Comparison of ENCODE assay signal across 8 mouse cellular contexts in the genomic region with DNA sequence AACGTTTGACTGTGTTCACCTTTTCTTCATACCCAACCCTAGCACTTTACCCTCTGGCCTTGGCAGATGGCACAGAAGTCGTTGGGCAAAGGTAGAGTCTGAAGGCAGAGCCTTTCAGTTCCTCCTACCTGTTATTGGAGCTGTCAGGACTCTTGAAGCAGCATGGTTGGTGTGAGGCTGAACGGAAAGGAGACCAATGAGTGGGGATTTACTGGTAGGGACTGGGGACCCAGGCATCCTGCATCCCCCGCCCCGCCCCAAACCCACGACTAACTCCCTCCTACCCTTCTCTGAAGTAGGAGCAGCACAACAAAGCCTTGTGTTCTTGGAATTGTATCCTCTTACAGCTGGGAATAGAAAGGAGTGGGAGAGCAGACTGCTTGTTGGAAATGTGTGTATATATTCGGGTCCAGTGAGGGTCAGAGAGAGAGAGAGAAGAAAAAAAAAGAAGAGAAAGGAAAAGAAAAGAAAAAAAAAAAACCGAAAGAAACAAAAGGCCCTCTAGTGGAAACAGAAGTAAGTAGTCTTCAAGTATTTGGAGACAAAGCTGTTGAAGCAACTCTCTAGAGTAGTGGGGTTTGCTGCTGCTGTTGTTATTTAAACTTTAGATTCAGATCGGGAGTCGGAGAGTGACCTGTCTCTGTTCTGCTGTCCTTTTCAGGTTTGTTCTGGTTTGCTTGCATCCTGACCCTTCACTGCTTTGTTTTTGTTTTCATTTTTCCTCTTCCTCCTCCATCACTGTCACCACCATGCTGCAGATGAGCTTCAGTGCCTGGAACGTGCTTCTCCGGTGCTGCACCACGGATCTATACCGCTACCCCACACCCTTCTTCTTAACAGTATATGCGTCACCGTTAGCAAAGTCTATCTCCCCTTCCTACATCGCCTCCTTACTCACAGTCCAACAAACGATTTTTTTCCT. TPM values are rescaled to one million over a fixed set of nuclear protein-coding genes. Genes with fewer than 3 reads are reported as not detected.
A peak's percentile ranks its signal among the peaks of the same experiment; 100 is the strongest.
DNase-seq lines count a peak whose midpoint lies in the region; ATAC-seq and TF ChIP-seq lines count a peak whose summit lies in the region.

Gene Dgka, minus strand, starts transcription at position 176 of the 922 bp plus-strand sequence.

- no peak for DNase-seq in layer of hippocampus, adult 18-20 months (ENCODE audit: low spot score in 2 of 2)
- DNase-seq in layer of hippocampus, adult 9-10 months (ENCODE audit: low spot score), result no peak
- DNase-seq in adrenal gland, postnatal 4 days (ENCODE audit: low spot score in 2 of 2), result no peak
- DNase-seq in kidney, postnatal 10 days, result peak; percentile 42
- DNase-seq in stomach, postnatal 0 days (ENCODE audit: low spot score), result peak; percentile 44
- DNase-seq in gastrocnemius, adult 8-10 months (ENCODE audit: low spot score in 2 of 2), result no peak

- peak within 1 kb of the TSS; percentile 80 for H3K4me3 ChIP-seq in heart, embryonic 12.5 days
- peak within 1 kb of the TSS; percentile 97 for H3K4me3 ChIP-seq in megakaryocyte, embryonic 14.5 days (replicated peaks)
- peak within 1 kb of the TSS; percentile 74 for H3K4me3 ChIP-seq in stomach, postnatal 0 days (ENCODE audit: low read depth, low read length)

- peak within 1 kb of the TSS; percentile 79 for H3K9ac ChIP-seq in heart, embryonic 12.5 days
- H3K9ac ChIP-seq in stomach, postnatal 0 days (ENCODE audit: low read length), result peak within 1 kb of the TSS; percentile 88

- TF ChIP-seq EP300 in stomach, postnatal 0 days (optimal IDR thresholded peaks at IDR 0.05), result no peak

- peaks cover 27% of the 10 kb centered on the region for H3K4me1 ChIP-seq in heart, embryonic 12.5 days (replicated peaks)
- H3K4me1 ChIP-seq in megakaryocyte, embryonic 14.5 days, result peaks cover 83% of the 10 kb centered on the region
- H3K4me1 ChIP-seq in stomach, postnatal 0 days (replicated peaks; ENCODE audit: control insufficient read depth, insufficient read depth), result no peaks in the 10 kb centered on the region; the same call in 1 of the 2 replicates

- H3K4me2 ChIP-seq in heart, embryonic 12.5 days, result peak within 1 kb of the TSS; percentile 93
- H3K4me2 ChIP-seq in stomach, postnatal 0 days (replicated peaks; ENCODE audit: low read depth), result peak within 1 kb of the TSS; percentile 90

- ATAC-seq in heart, embryonic 12.5 days (ENCODE audit: insufficient number of reproducible peaks, low FRiP score), result no peak
- no peak for ATAC-seq in stomach, postnatal 0 days (ENCODE audit: low FRiP score, low TSS enrichment)

- WGBS in heart, embryonic 12.5 days, result 19% methylated on average over 18 of the region's 18 CpGs
- WGBS in stomach, postnatal 0 days, result 18% methylated on average over 18 of the region's 18 CpGs

- no peaks in the 10 kb centered on the region for H3K9me3 ChIP-seq in heart, embryonic 12.5 days (replicated peaks)
- H3K9me3 ChIP-seq in megakaryocyte, embryonic 14.5 days, result no peaks in the 10 kb centered on the region
- H3K9me3 ChIP-seq in stomach, postnatal 0 days (ENCODE audit: control insufficient read depth, low read length), result no peaks in the 10 kb centered on the region

- peaks cover 10% of the 10 kb centered on the region for H3K27me3 ChIP-seq in heart, embryonic 12.5 days (replicated peaks)
- no peaks in the 10 kb centered on the region for H3K27me3 ChIP-seq in megakaryocyte, embryonic 14.5 days (replicated peaks)
- no peaks in the 10 kb centered on the region for H3K27me3 ChIP-seq in stomach, postnatal 0 days (ENCODE audit: control insufficient read depth, insufficient read depth, low read length)

- H3K36me3 ChIP-seq in heart, embryonic 12.5 days, result no peaks in the 10 kb centered on the region
- peaks cover 1% of the 10 kb centered on the region for H3K36me3 ChIP-seq in megakaryocyte, embryonic 14.5 days (replicated peaks; ENCODE audit: low read length)
- no peaks in the 10 kb centered on the region for H3K36me3 ChIP-seq in stomach, postnatal 0 days (ENCODE audit: control insufficient read depth, insufficient read depth, low read length)

- peak; percentile 56 for TF ChIP-seq CTCF in stomach, postnatal 0 days (IDR thresholded peaks at IDR 0.05; ENCODE audit: low read depth)

- H3K27ac ChIP-seq in heart, embryonic 12.5 days (ENCODE audit: poor library complexity, severe bottlenecking), result peak within 1 kb of the TSS; percentile 56
- peak within 1 kb of the TSS; percentile 92 for H3K27ac ChIP-seq in stomach, postnatal 0 days (replicated peaks)

RNA-seq across cellular contexts. Expression of gene Dgka, which starts in this region (rescaled TPM):
- total RNA-seq in layer of hippocampus, adult 18-20 months (2021), result 10 to 100 TPM; 10.9 to 12.8 TPM
- 10 to 100 TPM; 10.9 to 11.8 TPM for total RNA-seq in adrenal gland, postnatal 4 days (2021)
- polyA plus RNA-seq in heart, embryonic 12.5 days (2016; fragmentation: Nextera tagmentation; extraction: Ambion mirVana), result 4.4 TPM in 2 replicates
- polyA plus RNA-seq in megakaryocyte, embryonic 14.5 days (2012; ENCODE audit: insufficient read depth, low replicate concordance), result 2.8 and 4.7 TPM in 2 replicates
- polyA plus RNA-seq in stomach, postnatal 0 days (2015; fragmentation: Nextera tagmentation; extraction: Ambion mirVana), result 14.6 and 15.7 TPM in 2 replicates
- total RNA-seq in gastrocnemius, adult 8-10 months (2022), result 10 to 100 TPM in 1 of 4 experiments, 1 to 10 TPM in 3; 7.5 to 10.0 (median 8.0) TPM

Comparison
In these comparisons a context has a peak if more than half of its experiments do, and no peak if none do; other contexts are left out.
1. DNase-seq: peak in kidney, postnatal 10 days (single experiment) and stomach, postnatal 0 days (single experiment); none in layer of hippocampus, adult 18-20 months (0 of 2), layer of hippocampus, adult 9-10 months (single experiment), adrenal gland, postnatal 4 days (0 of 2) and gastrocnemius, adult 8-10 months (0 of 2).
2. Peak in every context shown above with its lines, with median percentiles within 50 percentile points of each other: H3K4me3 ChIP-seq.